Mouse (Mus musculus): ENCODE results near the gene Dhx33. TPM values are rescaled to one million over a fixed set of nuclear protein-coding genes. Genes with fewer than 3 reads are reported as not detected.

The Dhx33 gene
- polyA plus RNA-seq, 2 experiments, result 4.9 to 6.2 TPM

GRCm38 (mm10) chr11:71019201-71020068 is 15.2 kb upstream of the Dhx33 start, which contains the start of the genes Mis12 and Derl2:
Gene Mis12 (plus strand): TSS chr11:71019611.
Gene Derl2 (minus strand): TSS chr11:71019841.
- DNase-seq (ENCODE audit: low read depth in 3 of 3, low spot score in 3 of 3), result peak; percentile 99
- peak within 1 kb of the TSS; percentile 92 to 98 for H3K4me3 ChIP-seq (ENCODE audit: insufficient read depth in 1 of 2, low read depth in 2 of 2, low read length in 2 of 2)
- no peaks in the 10 kb centered on the region for H3K9me3 ChIP-seq (ENCODE audit: control insufficient read depth, low read length)
- ATAC-seq (ENCODE audit: insufficient read depth), result peak; percentile 97
- peak within 1 kb of the TSS; percentile 87 for H3K27ac ChIP-seq
- H3K4me1 ChIP-seq (replicated peaks; ENCODE audit: control insufficient read depth in 2 of 2, insufficient read depth in 2 of 2, low read length in 1 of 2), result peaks cover 12 to 19% of the 10 kb centered on the region in 2 experiments
- no peaks in the 10 kb centered on the region for H3K27me3 ChIP-seq (ENCODE audit: control insufficient read depth, insufficient read depth, low read length)
- peak within 1 kb of the TSS; percentile 96 for H3K9ac ChIP-seq (replicated peaks)
- TF ChIP-seq CTCF (IDR thresholded peaks at IDR 0.05; ENCODE audit: low read depth), result no peak
- TF ChIP-seq EP300 (IDR thresholded peaks at IDR 0.05; ENCODE audit: low read depth), result peak; percentile 77
- H3K36me3 ChIP-seq (replicated peaks; ENCODE audit: control insufficient read depth, insufficient read depth, low read depth), result peaks cover 22% of the 10 kb centered on the region
- H3K4me2 ChIP-seq (ENCODE audit: low read depth), result peak within 1 kb of the TSS; percentile 98
- WGBS (ENCODE audit: insufficient replicate concordance), result under 1% methylated on average over 71 of the region's 71 CpGs

- peak overlapping the region; percentile 92 to 98 for H3K4me3 ChIP-seq (ENCODE audit: insufficient read depth in 1 of 2, low read depth in 2 of 2, low read length in 2 of 2)
- WGBS (ENCODE audit: insufficient replicate concordance), result 4% methylated on average over 28 of the region's 28 CpGs
- DNase-seq (ENCODE audit: low read depth in 3 of 3, low spot score in 3 of 3) (peak in 2 of 3 experiments; percentile 15 to 26), ATAC-seq (ENCODE audit: insufficient read depth) (peak; percentile 3)
- no peaks in the 10 kb centered on the region for H3K9me3 ChIP-seq (ENCODE audit: control insufficient read depth, low read length)
- peak overlapping the region; percentile 96 for H3K9ac ChIP-seq (replicated peaks)
- H3K4me2 ChIP-seq (ENCODE audit: low read depth), result peak overlapping the region; percentile 93
- H3K36me3 ChIP-seq (replicated peaks; ENCODE audit: control insufficient read depth, insufficient read depth, low read depth), result peaks cover 16% of the 10 kb centered on the region
- H3K27ac ChIP-seq, result peak overlapping the region; percentile 61
- no peaks in the 10 kb centered on the region for H3K27me3 ChIP-seq (ENCODE audit: control insufficient read depth, insufficient read depth, low read length)
- H3K4me1 ChIP-seq (replicated peaks; ENCODE audit: control insufficient read depth in 2 of 2, insufficient read depth in 2 of 2, low read length in 1 of 2), result peaks cover 12 to 19% of the 10 kb centered on the region in 2 experiments
- TF ChIP-seq CTCF (IDR thresholded peaks at IDR 0.05; ENCODE audit: low read depth), result no peak
Observed at GRCm38 (mm10) chr11:71018416-71019200, 14.4 kb upstream of the Dhx33 start.

- 61% methylated on average over 1 of the region's 1 CpGs for WGBS (ENCODE audit: insufficient replicate concordance)
- peak overlapping the region; percentile 93 for H3K4me2 ChIP-seq (ENCODE audit: low read depth)
- no peaks in the 10 kb centered on the region for H3K27me3 ChIP-seq (ENCODE audit: control insufficient read depth, insufficient read depth, low read length)
- no peak for ATAC-seq (ENCODE audit: insufficient read depth)
- H3K9ac ChIP-seq (replicated peaks), result no peak overlapping the region; the same call in 1 of the 2 replicates
- no peak for DNase-seq (ENCODE audit: low read depth in 3 of 3, low spot score in 3 of 3)
- H3K36me3 ChIP-seq (replicated peaks; ENCODE audit: control insufficient read depth, insufficient read depth, low read depth), result peaks cover 15% of the 10 kb centered on the region
- H3K27ac ChIP-seq, result no peak overlapping the region
- peaks cover 10 to 19% of the 10 kb centered on the region in 2 experiments for H3K4me1 ChIP-seq (replicated peaks; ENCODE audit: control insufficient read depth in 2 of 2, insufficient read depth in 2 of 2, low read length in 1 of 2)
- no peak overlapping the region for H3K4me3 ChIP-seq (ENCODE audit: insufficient read depth in 1 of 2, low read depth in 2 of 2, low read length in 2 of 2)
- TF ChIP-seq EP300 (IDR thresholded peaks at IDR 0.05; ENCODE audit: low read depth), result no peak
- TF ChIP-seq CTCF (IDR thresholded peaks at IDR 0.05; ENCODE audit: low read depth), result no peak
- no peaks in the 10 kb centered on the region for H3K9me3 ChIP-seq (ENCODE audit: control insufficient read depth, low read length)
Observed at GRCm38 (mm10) chr11:71017051-71017450, 12.8 kb upstream of the Dhx33 start.

- H3K36me3 ChIP-seq (replicated peaks; ENCODE audit: control insufficient read depth, insufficient read depth, low read depth), result peaks cover 38% of the 10 kb centered on the region
- H3K27ac ChIP-seq, result no peak overlapping the region
- no peak overlapping the region for H3K4me2 ChIP-seq (ENCODE audit: low read depth)
- ATAC-seq (ENCODE audit: insufficient read depth), result peak; percentile 78
- H3K9me3 ChIP-seq (ENCODE audit: control insufficient read depth, low read length), result no peaks in the 10 kb centered on the region
- H3K27me3 ChIP-seq (ENCODE audit: control insufficient read depth, insufficient read depth, low read length), result no peaks in the 10 kb centered on the region
- 76% methylated on average over 7 of the region's 7 CpGs for WGBS (ENCODE audit: insufficient replicate concordance)
- H3K4me1 ChIP-seq (replicated peaks; ENCODE audit: control insufficient read depth in 2 of 2, insufficient read depth in 2 of 2, low read length in 1 of 2), result peaks cover 2 to 7% of the 10 kb centered on the region in 2 experiments; a peak in 3 of 4 replicates
- H3K9ac ChIP-seq (replicated peaks), result no peak overlapping the region
- no peak for TF ChIP-seq EP300 (IDR thresholded peaks at IDR 0.05; ENCODE audit: low read depth)
- TF ChIP-seq CTCF (IDR thresholded peaks at IDR 0.05; ENCODE audit: low read depth), result 0 out of 2 replicates have a peak, but pooled peaks have one; percentile 22
- no peak overlapping the region for H3K4me3 ChIP-seq (ENCODE audit: insufficient read depth in 1 of 2, low read depth in 2 of 2, low read length in 2 of 2)
- peak; percentile 29 to 38 (median 30) for DNase-seq (ENCODE audit: low read depth in 3 of 3, low spot score in 3 of 3)
Observed at GRCm38 (mm10) chr11:71012743-71013142, 8.5 kb upstream of the Dhx33 start.
